In genomic region chr13:35018866-35019536, GRCm38 (mm10) we compare ENCODE assay signal across 31 mouse cellular contexts. TPM values are rescaled to one million over a fixed set of nuclear protein-coding genes. Genes with fewer than 3 reads are reported as not detected.
DNase-seq lines count a peak whose midpoint lies in the region; ATAC-seq and TF ChIP-seq lines count a peak whose summit lies in the region.
"Had no signal": no experiment of that assay in that cellular context is flagged by ENCODE, and none has a peak within 500 bp of the region (broad histone marks: within the 10 kb centered on the region; RNA-seq: fewer than 3 reads in every experiment).

No protein-coding gene starts in this region.

- TF ChIP-seq CTCF in lung, adult 2 months (IDR thresholded peaks at IDR 0.05; ENCODE audit: insufficient read depth, low read length): no peak

- H3K9me3 ChIP-seq in intestine, embryonic 15.5 days: no peaks in the 10 kb centered on the region
- H3K9me3 ChIP-seq in liver, embryonic 12.5 days (replicated peaks): no peaks in the 10 kb centered on the region
- H3K9me3 ChIP-seq: embryonic facial prominence, embryonic 12.5 days; forebrain, embryonic 13.5 days; midbrain, embryonic 10.5 days; stomach, embryonic 15.5 days had no signal

- H3K9ac ChIP-seq in intestine, embryonic 15.5 days: no peak overlapping the region
- H3K9ac ChIP-seq in liver, embryonic 12.5 days: no peak overlapping the region; the same call in 1 of the 2 replicates
- H3K9ac ChIP-seq: embryonic facial prominence, embryonic 12.5 days; forebrain, embryonic 13.5 days; limb, embryonic 13.5 days; neural tube, embryonic 13.5 days; stomach, embryonic 15.5 days had no signal

- no peaks in the 10 kb centered on the region for H3K36me3 ChIP-seq in intestine, embryonic 15.5 days
- no peaks in the 10 kb centered on the region for H3K36me3 ChIP-seq in liver, embryonic 12.5 days
- H3K36me3 ChIP-seq: embryonic facial prominence, embryonic 12.5 days; limb, embryonic 13.5 days; midbrain, embryonic 10.5 days; neural tube, embryonic 13.5 days; stomach, embryonic 15.5 days had no signal

- DNase-seq in MEL-GATA-1-ER (ENCODE audit: extremely low read depth, low read depth): peak; percentile 57
- no peak for DNase-seq in layer of hippocampus, adult 9-11 months
- no peak for DNase-seq in frontal cortex, postnatal 36 days (ENCODE audit: low spot score in 2 of 2)
- DNase-seq in lung, adult 2 months: no peak
- no peak for DNase-seq in spleen, adult 12 weeks (ENCODE audit: low spot score)
- DNase-seq: adrenal gland, postnatal 36 days; cerebellum, adult 18-20 months; cerebellum, postnatal 14 days; gastrocnemius, adult 2 months; heart, postnatal 10 days; kidney, adult 8-10 months; kidney, postnatal 10 days; lung, postnatal 4 days; right cerebral cortex, adult 18-20 months; right cerebral cortex, postnatal 4 days; thymus, adult 2 months had no signal

- H3K27me3 ChIP-seq in intestine, embryonic 15.5 days (replicated peaks): no peaks in the 10 kb centered on the region
- no peaks in the 10 kb centered on the region for H3K27me3 ChIP-seq in liver, embryonic 12.5 days (replicated peaks)
- H3K27me3 ChIP-seq: embryonic facial prominence, embryonic 12.5 days; forebrain, embryonic 13.5 days; limb, embryonic 13.5 days; neural tube, embryonic 13.5 days; stomach, embryonic 15.5 days had no signal

- TF ChIP-seq POLR2A in lung, adult 2 months (IDR thresholded peaks at IDR 0.05; ENCODE audit: borderline replicate concordance, extremely low read depth, low read depth, low read length): no peak

- H3K27ac ChIP-seq in intestine, embryonic 15.5 days: no peak overlapping the region
- H3K27ac ChIP-seq in liver, embryonic 12.5 days: peak overlapping the region; percentile 63
- H3K27ac ChIP-seq: embryonic facial prominence, embryonic 12.5 days; forebrain, embryonic 13.5 days; gastrocnemius, adult 2 months; limb, embryonic 13.5 days; midbrain, embryonic 10.5 days; neural tube, embryonic 13.5 days; stomach, embryonic 15.5 days had no signal

- peak; percentile 88 for ATAC-seq in intestine, embryonic 15.5 days
- ATAC-seq in liver, embryonic 12.5 days: peak; percentile 95
- peak; percentile 85 for ATAC-seq in megakaryocyte progenitor cell, adult 5-6 weeks (replicated peaks; ENCODE audit: poor library complexity)
- ATAC-seq: CD4-positive, CD25-positive, alpha-beta regulatory T cell, adult 4 months; forebrain, embryonic 13.5 days; midbrain, embryonic 16.5 days; Patski had no signal

- H3K4me3 ChIP-seq in intestine, embryonic 15.5 days (replicated peaks): no peak overlapping the region
- H3K4me3 ChIP-seq in liver, embryonic 12.5 days: no peak overlapping the region
- no peak overlapping the region for H3K4me3 ChIP-seq in lung, adult 2 months (replicated peaks; ENCODE audit: extremely low read depth, low read depth, low read length)
- H3K4me3 ChIP-seq: embryonic facial prominence, embryonic 12.5 days; erythroblast, embryonic 14.5 days; forebrain, embryonic 13.5 days; gastrocnemius, adult 2 months; limb, embryonic 13.5 days; midbrain, embryonic 10.5 days; myocyte; neural tube, embryonic 13.5 days; stomach, embryonic 15.5 days had no signal

- WGBS in intestine, embryonic 15.5 days: 74% methylated on average over 7 of the region's 7 CpGs
- WGBS in liver, embryonic 12.5 days (ENCODE audit: insufficient replicate concordance): 40% methylated on average over 7 of the region's 7 CpGs
- 83% methylated on average over 7 of the region's 7 CpGs for WGBS in lung, adult 2 months

- H3K4me1 ChIP-seq in intestine, embryonic 15.5 days (replicated peaks): no peaks in the 10 kb centered on the region
- H3K4me1 ChIP-seq in liver, embryonic 12.5 days: peaks cover 27% of the 10 kb centered on the region
- no peaks in the 10 kb centered on the region for H3K4me1 ChIP-seq in lung, adult 2 months (ENCODE audit: control insufficient read depth, insufficient read depth, low read length)
- H3K4me1 ChIP-seq: embryonic facial prominence, embryonic 12.5 days; forebrain, embryonic 13.5 days; limb, embryonic 13.5 days; midbrain, embryonic 10.5 days; neural tube, embryonic 13.5 days; stomach, embryonic 15.5 days had no signal

- H3K4me2 ChIP-seq in intestine, embryonic 15.5 days (replicated peaks): no peak overlapping the region
- peak overlapping the region; percentile 41 for H3K4me2 ChIP-seq in liver, embryonic 12.5 days
- H3K4me2 ChIP-seq: embryonic facial prominence, embryonic 12.5 days; forebrain, embryonic 13.5 days; heart, embryonic 11.5 days; limb, embryonic 13.5 days; neural tube, embryonic 13.5 days; stomach, embryonic 15.5 days had no signal

RNA-seq across cellular contexts. Expression of gene Eci2, which starts 7.9 kb away (rescaled TPM):
- polyA plus RNA-seq in intestine, embryonic 15.5 days (2015; fragmentation: Nextera tagmentation; extraction: Ambion mirVana): 140 and 147 TPM in 2 replicates
- polyA plus RNA-seq in liver, embryonic 12.5 days (2016; fragmentation: Nextera tagmentation; extraction: Ambion mirVana): 54.9 and 55.3 TPM in 2 replicates
- total RNA-seq in megakaryocyte progenitor cell, adult 5-6 weeks (2015): 83.3 and 94.2 TPM in 2 replicates
- 51.2 and 69.3 TPM in 2 replicates for total RNA-seq in megakaryocyte progenitor cell, adult 5-6 weeks (2017)
- 28.4 and 42.6 TPM in 2 replicates for polyA plus RNA-seq in lung, adult 2 months (2012; rRNA removed)

RNA-seq across cellular contexts. Expression of gene Eci3, which starts 55.4 kb away (rescaled TPM):
- 2.8 and 2.9 TPM in 2 replicates for polyA plus RNA-seq in intestine, embryonic 15.5 days (2015; fragmentation: Nextera tagmentation; extraction: Ambion mirVana)
- polyA plus RNA-seq in liver, embryonic 12.5 days (2016; fragmentation: Nextera tagmentation; extraction: Ambion mirVana): 0.17 TPM in 1 of 2 replicates, not detected in the other
- total RNA-seq in megakaryocyte progenitor cell, adult 5-6 weeks (2015): not detected in 2 replicates
- not detected in 2 replicates for total RNA-seq in megakaryocyte progenitor cell, adult 5-6 weeks (2017)
- not detected in 2 replicates for polyA plus RNA-seq in lung, adult 2 months (2012; rRNA removed)
- polyA plus RNA-seq: erythroblast, embryonic 14.5 days; forebrain, embryonic 13.5 days; myocyte had no signal
